Mouse (Mus musculus): Measurements from ENCODE around the gene Plppr4. TPM values are rescaled to one million over a fixed set of nuclear protein-coding genes. Genes with fewer than 3 reads are reported as not detected.

The Plppr4 gene
- total and polyA plus RNA-seq, 3 experiments, result not detected

GRCm38 (mm10) chr3:117366041-117366440 lies 5.4 kb upstream of the Plppr4 start:
- H3K27ac ChIP-seq (ENCODE audit: control insufficient read depth, low read depth, low read length), result no peak overlapping the region
- TF ChIP-seq USF1 (IDR thresholded peaks at IDR 0.05; ENCODE audit: low read depth, low read length), result no peak
- no peak for TF ChIP-seq TCF12 (IDR thresholded peaks at IDR 0.05; ENCODE audit: low read depth, low read length)
- TF ChIP-seq TBP (IDR thresholded peaks at IDR 0.05; ENCODE audit: low read depth, low read length), result no peak
- no peak for TF ChIP-seq SMC3 (IDR thresholded peaks at IDR 0.05; ENCODE audit: low read depth, low read length)
- TF ChIP-seq BHLHE40 (IDR thresholded peaks at IDR 0.05; ENCODE audit: borderline replicate concordance, low read depth, low read length), result no peak
- TF ChIP-seq USF2 (IDR thresholded peaks at IDR 0.05; ENCODE audit: borderline replicate concordance in 1 of 2, insufficient read depth in 1 of 2, low read depth in 1 of 2, low read length in 2 of 2), result no peak
- no peak for TF ChIP-seq CHD1 (IDR thresholded peaks at IDR 0.05; ENCODE audit: low read depth, low read length)
- TF ChIP-seq MAX (IDR thresholded peaks at IDR 0.05; ENCODE audit: low read length), result no peak
- TF ChIP-seq UBTF (IDR thresholded peaks at IDR 0.05; ENCODE audit: borderline replicate concordance, insufficient read depth, low read depth, low read length), result no peak
- no peak for TF ChIP-seq ZNF384 (IDR thresholded peaks at IDR 0.05; ENCODE audit: low read depth, low read length)
- no peak for DNase-seq (ENCODE audit: low read depth, low spot score)
- no peak overlapping the region for H3K4me3 ChIP-seq (ENCODE audit: control insufficient read depth in 1 of 2, insufficient read depth in 1 of 2, low read depth in 2 of 2, low read length in 2 of 2)
- H3K9me3 ChIP-seq (replicated peaks; ENCODE audit: insufficient read depth, low read length), result no peaks in the 10 kb centered on the region
- H3K9ac ChIP-seq (ENCODE audit: control insufficient read depth, low read depth, low read length, poor library complexity, severe bottlenecking), result no peak overlapping the region
- H3K4me1 ChIP-seq (ENCODE audit: control insufficient read depth in 1 of 2, insufficient read depth in 2 of 2, low read length in 2 of 2), result no peaks in the 10 kb centered on the region
- H3K36me3 ChIP-seq (ENCODE audit: control insufficient read depth in 1 of 2, insufficient read depth in 2 of 2, low read length in 2 of 2), result no peaks in the 10 kb centered on the region
- no peaks in the 10 kb centered on the region for H3K79me2 ChIP-seq (ENCODE audit: control insufficient read depth, insufficient read depth, low read length, poor library complexity)
- no peaks in the 10 kb centered on the region for H3K27me3 ChIP-seq (ENCODE audit: control insufficient read depth in 1 of 2, insufficient read depth in 2 of 2, low read length in 2 of 2)

- H3K9me3 ChIP-seq (replicated peaks; ENCODE audit: insufficient read depth, low read length), result no peaks in the 10 kb centered on the region
- TF ChIP-seq KAT2A (conservative IDR thresholded peaks at IDR 0.05; ENCODE audit: low read depth, low read length), result no peak
- TF ChIP-seq NELFE (IDR thresholded peaks at IDR 0.05; ENCODE audit: low read depth, low read length), result no peak
- no peak for TF ChIP-seq E2F4 (IDR thresholded peaks at IDR 0.05; ENCODE audit: borderline replicate concordance, low read depth, low read length)
- no peak for TF ChIP-seq ZNF384 (IDR thresholded peaks at IDR 0.05; ENCODE audit: low read depth, low read length)
- no peak for TF ChIP-seq POLR2AphosphoS5 (IDR thresholded peaks at IDR 0.05; ENCODE audit: borderline replicate concordance, low read depth, low read length)
- no peak for TF ChIP-seq TAL1 (IDR thresholded peaks at IDR 0.05; ENCODE audit: low read length)
- no peak for TF ChIP-seq MAZ (IDR thresholded peaks at IDR 0.05; ENCODE audit: low read depth, low read length)
- TF ChIP-seq ELF1 (IDR thresholded peaks at IDR 0.05; ENCODE audit: low read depth, low read length), result no peak
- no peak for TF ChIP-seq CTCF (IDR thresholded peaks at IDR 0.05 in 2 of 3, conservative IDR thresholded peaks at IDR 0.05 in 1 of 3; ENCODE audit: control insufficient read depth in 1 of 3, insufficient read depth in 1 of 3, low read depth in 2 of 3, low read length in 3 of 3, poor library complexity in 1 of 3, severe bottlenecking in 1 of 3)
- TF ChIP-seq SIN3A (IDR thresholded peaks at IDR 0.05; ENCODE audit: low read length), result no peak
- no peak for TF ChIP-seq RAD21 (IDR thresholded peaks at IDR 0.05; ENCODE audit: low read depth, low read length)
- no peak for TF ChIP-seq ZC3H11A (IDR thresholded peaks at IDR 0.05; ENCODE audit: low read depth, low read length)
- TF ChIP-seq ZKSCAN1 (IDR thresholded peaks at IDR 0.05; ENCODE audit: low read depth, low read length), result no peak
- TF ChIP-seq EP300 (IDR thresholded peaks at IDR 0.05; ENCODE audit: low read depth in 1 of 2, low read length in 2 of 2), result no peak
- no peak for TF ChIP-seq GABPA (IDR thresholded peaks at IDR 0.05; ENCODE audit: low read depth, low read length)
- no peak for TF ChIP-seq ETS1 (IDR thresholded peaks at IDR 0.05; ENCODE audit: low read depth, low read length)
- no peak for TF ChIP-seq GATA1 (IDR thresholded peaks at IDR 0.05; ENCODE audit: low read depth, low read length)
- no peak for TF ChIP-seq MEF2A (IDR thresholded peaks at IDR 0.05; ENCODE audit: extremely low read depth, insufficient replicate concordance, low read depth, low read length, poor library complexity, severe bottlenecking)
- no peak for TF ChIP-seq BHLHE40 (IDR thresholded peaks at IDR 0.05; ENCODE audit: borderline replicate concordance, low read depth, low read length)
- no peak for TF ChIP-seq TCF12 (IDR thresholded peaks at IDR 0.05; ENCODE audit: low read depth, low read length)
- no peak overlapping the region for H3K4me3 ChIP-seq (ENCODE audit: control insufficient read depth in 1 of 2, insufficient read depth in 1 of 2, low read depth in 2 of 2, low read length in 2 of 2)
- H3K27ac ChIP-seq (ENCODE audit: control insufficient read depth, low read depth, low read length), result no peak overlapping the region
- H3K79me2 ChIP-seq (ENCODE audit: control insufficient read depth, insufficient read depth, low read length, poor library complexity), result no peaks in the 10 kb centered on the region
- no peaks in the 10 kb centered on the region for H3K36me3 ChIP-seq (ENCODE audit: control insufficient read depth in 1 of 2, insufficient read depth in 2 of 2, low read length in 2 of 2)
- DNase-seq (ENCODE audit: low read depth, low spot score), result no peak
- no peaks in the 10 kb centered on the region for H3K27me3 ChIP-seq (ENCODE audit: control insufficient read depth in 1 of 2, insufficient read depth in 2 of 2, low read length in 2 of 2)
- H3K4me1 ChIP-seq (ENCODE audit: control insufficient read depth in 1 of 2, insufficient read depth in 2 of 2, low read length in 2 of 2), result no peaks in the 10 kb centered on the region
- H3K9ac ChIP-seq (ENCODE audit: control insufficient read depth, low read depth, low read length, poor library complexity, severe bottlenecking), result no peak overlapping the region
Measured at GRCm38 (mm10) chr3:117359686-117360521, 772 bp downstream of the Plppr4 start.

All from MEL (cell line).